Comparison of ENCODE assay signal across 8 mouse cellular contexts in the genomic region with DNA sequence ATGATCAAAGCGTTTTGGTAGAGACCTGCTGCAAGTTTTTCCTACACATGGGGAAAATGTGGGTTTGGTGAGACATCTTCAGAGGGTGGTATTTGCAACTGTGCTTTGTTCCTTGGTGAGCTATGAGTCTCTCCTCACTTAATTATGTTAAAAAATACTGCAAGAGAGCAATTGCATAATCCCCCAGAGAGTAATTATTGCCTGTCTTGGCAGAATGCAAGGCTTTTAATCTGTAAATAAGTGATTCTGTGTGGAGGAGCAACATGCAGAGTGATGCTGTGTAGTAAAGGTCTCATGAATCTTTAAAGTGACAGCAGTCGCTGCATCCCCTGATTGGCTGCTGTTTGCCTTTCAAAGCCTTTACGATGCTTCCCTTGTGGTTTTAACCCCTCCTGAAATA.
DNase-seq lines count a peak whose midpoint lies in the region; ATAC-seq lines count a peak whose summit lies in the region.
"Had no signal": no experiment of that assay in that cellular context is flagged by ENCODE, and none has a peak within 500 bp of the region (broad histone marks: within the 10 kb centered on the region; RNA-seq: fewer than 3 reads in every experiment).

No protein-coding gene starts in this region.

- no peak overlapping the region for H3K4me3 ChIP-seq in kidney, embryonic 14.5 days (ENCODE audit: low read length)
- no peak overlapping the region for H3K4me3 ChIP-seq in midbrain, embryonic 16.5 days (ENCODE audit: low read depth, low read length)

- H3K4me2 ChIP-seq in kidney, embryonic 14.5 days (replicated peaks; ENCODE audit: low read depth, low read length): no peak overlapping the region
- no peak overlapping the region for H3K4me2 ChIP-seq in midbrain, embryonic 16.5 days (ENCODE audit: low read length)

- DNase-seq in kidney, postnatal 10 days: no peak
- DNase-seq in adipocyte (ENCODE audit: low spot score): peak; percentile 67
- no peak for DNase-seq in cerebellum, adult 11 months
- DNase-seq in adrenal gland, adult 18-20 months (ENCODE audit: low spot score in 2 of 2): no peak
- DNase-seq: embryo, embryonic 11 days had no signal

- H3K27ac ChIP-seq in kidney, embryonic 14.5 days (ENCODE audit: low read depth, low read length): no peak overlapping the region
- no peak overlapping the region for H3K27ac ChIP-seq in midbrain, embryonic 16.5 days (ENCODE audit: low read length)

- no peaks in the 10 kb centered on the region for H3K36me3 ChIP-seq in kidney, embryonic 14.5 days (ENCODE audit: control insufficient read depth, insufficient read depth, low read length)
- no peaks in the 10 kb centered on the region for H3K36me3 ChIP-seq in midbrain, embryonic 16.5 days (ENCODE audit: control insufficient read depth, insufficient read depth, low read length)

- H3K27me3 ChIP-seq in kidney, embryonic 14.5 days (ENCODE audit: control insufficient read depth, insufficient read depth, low read length): no peaks in the 10 kb centered on the region
- no peaks in the 10 kb centered on the region for H3K27me3 ChIP-seq in midbrain, embryonic 16.5 days (ENCODE audit: control insufficient read depth, insufficient read depth, low read depth, low read length)

- peak; percentile 77 for ATAC-seq in kidney, embryonic 14.5 days (ENCODE audit: low FRiP score, low TSS enrichment)
- ATAC-seq in CD4-positive, CD25-positive, alpha-beta regulatory T cell, adult 4 months: peak; percentile 53
- peak; percentile 90 for ATAC-seq in midbrain, embryonic 16.5 days

- H3K4me1 ChIP-seq in kidney, embryonic 14.5 days (ENCODE audit: control insufficient read depth, insufficient read depth, low read length): no peaks in the 10 kb centered on the region
- H3K4me1 ChIP-seq in midbrain, embryonic 16.5 days (ENCODE audit: control insufficient read depth, insufficient read depth, low read length): peaks cover 7% of the 10 kb centered on the region; the same call in 1 of the 2 replicates

- WGBS in kidney, embryonic 14.5 days: 42% methylated on average over 3 of the region's 3 CpGs
- WGBS in midbrain, embryonic 16.5 days: 32% methylated on average over 3 of the region's 3 CpGs

- no peak overlapping the region for H3K9ac ChIP-seq in kidney, embryonic 14.5 days (ENCODE audit: low read depth, low read length)
- no peak overlapping the region for H3K9ac ChIP-seq in midbrain, embryonic 16.5 days (ENCODE audit: low read depth, low read length)

- H3K9me3 ChIP-seq in kidney, embryonic 14.5 days (ENCODE audit: control insufficient read depth, low read length): no peaks in the 10 kb centered on the region
- no peaks in the 10 kb centered on the region for H3K9me3 ChIP-seq in midbrain, embryonic 16.5 days (replicated peaks; ENCODE audit: control insufficient read depth, low read length, poor library complexity, severe bottlenecking)
